ENCODE assay signal across 23 mouse cellular contexts in the genomic region with DNA sequence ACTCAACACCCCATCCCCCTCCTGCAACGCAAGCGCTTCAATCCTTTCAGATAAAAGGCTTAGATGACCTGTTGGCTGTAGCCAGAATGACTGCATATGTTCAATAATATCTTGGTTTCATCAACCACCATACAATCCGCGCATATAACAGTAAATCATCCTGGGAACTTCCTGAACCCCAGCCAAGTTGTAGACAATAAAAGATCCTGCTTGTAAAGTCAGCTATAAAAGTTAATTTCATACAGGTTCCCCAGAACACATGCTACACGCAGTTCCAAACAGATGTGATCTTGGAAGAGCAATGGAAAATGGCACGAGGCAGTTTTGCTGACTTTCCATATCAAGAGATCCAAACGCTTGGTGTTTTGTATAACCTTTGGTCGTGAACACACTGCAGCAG.
DNase-seq lines count a peak whose midpoint lies in the region; ATAC-seq lines count a peak whose summit lies in the region.
"Had no signal": no experiment of that assay in that cellular context is flagged by ENCODE, and none has a peak within 500 bp of the region (broad histone marks: within the 10 kb centered on the region; RNA-seq: fewer than 3 reads in every experiment).

No protein-coding gene starts in this region.

- DNase-seq in large intestine, adult 2 months (ENCODE audit: low read depth, low spot score): peak; percentile 95
- no peak for DNase-seq in right cerebral cortex, adult 2 months (ENCODE audit: low spot score in 2 of 2)
- DNase-seq in layer of hippocampus, postnatal 25 days (ENCODE audit: extremely low spot score in 1 of 2, low spot score in 1 of 2): no peak
- DNase-seq in thymus, postnatal 10 days (ENCODE audit: low spot score in 2 of 2): no peak
- DNase-seq: adrenal gland, adult 8-10 months; adrenal gland, postnatal 25 days; cerebellum, adult 11-12 months; cerebellum, adult 9-10 months; cerebellum, postnatal 14 days; forebrain, postnatal 0 days; gastrocnemius, postnatal 25 days; heart, adult 2 months had no signal

- no peak overlapping the region for H3K9ac ChIP-seq in intestine, embryonic 16.5 days (ENCODE audit: low read depth, low read length)
- no peak overlapping the region for H3K9ac ChIP-seq in intestine, embryonic 15.5 days
- no peak overlapping the region for H3K9ac ChIP-seq in limb, embryonic 12.5 days (replicated peaks)
- no peak overlapping the region for H3K9ac ChIP-seq in limb, embryonic 15.5 days
- H3K9ac ChIP-seq: embryonic facial prominence, embryonic 13.5 days; forebrain, embryonic 13.5 days; forebrain, postnatal 0 days; hindbrain, embryonic 12.5 days; hindbrain, embryonic 15.5 days had no signal

- no peaks in the 10 kb centered on the region for H3K36me3 ChIP-seq in intestine, embryonic 16.5 days (ENCODE audit: control insufficient read depth, insufficient read depth, low read length)
- no peaks in the 10 kb centered on the region for H3K36me3 ChIP-seq in intestine, embryonic 15.5 days
- H3K36me3 ChIP-seq in limb, embryonic 12.5 days: no peaks in the 10 kb centered on the region
- no peaks in the 10 kb centered on the region for H3K36me3 ChIP-seq in limb, embryonic 15.5 days
- H3K36me3 ChIP-seq: embryonic facial prominence, embryonic 13.5 days; forebrain, embryonic 10.5 days; heart, embryonic 10.5 days; hindbrain, embryonic 12.5 days; hindbrain, embryonic 15.5 days had no signal

- no peak overlapping the region for H3K27ac ChIP-seq in intestine, embryonic 16.5 days (ENCODE audit: low read length)
- H3K27ac ChIP-seq in intestine, embryonic 15.5 days: no peak overlapping the region
- H3K27ac ChIP-seq in limb, embryonic 12.5 days: peak overlapping the region; percentile 53; the same call in 1 of the 2 replicates
- H3K27ac ChIP-seq in limb, embryonic 15.5 days: peak overlapping the region; percentile 18; the same call in 1 of the 2 replicates
- H3K27ac ChIP-seq: embryonic facial prominence, embryonic 13.5 days; forebrain, embryonic 10.5 days; forebrain, embryonic 13.5 days; heart, adult 2 months; heart, embryonic 10.5 days; hindbrain, embryonic 12.5 days; hindbrain, embryonic 15.5 days had no signal

- no peaks in the 10 kb centered on the region for H3K4me1 ChIP-seq in intestine, embryonic 16.5 days (ENCODE audit: control insufficient read depth, insufficient read depth, low read length)
- no peaks in the 10 kb centered on the region for H3K4me1 ChIP-seq in intestine, embryonic 15.5 days (replicated peaks)
- H3K4me1 ChIP-seq in limb, embryonic 12.5 days (replicated peaks): peaks cover 15% of the 10 kb centered on the region
- peaks cover 16% of the 10 kb centered on the region; the same call in 1 of the 2 replicates for H3K4me1 ChIP-seq in limb, embryonic 15.5 days
- H3K4me1 ChIP-seq: heart, embryonic 10.5 days; hindbrain, embryonic 15.5 days had no signal

- no peak overlapping the region for H3K4me2 ChIP-seq in intestine, embryonic 16.5 days (ENCODE audit: low read depth, low read length)
- no peak overlapping the region for H3K4me2 ChIP-seq in intestine, embryonic 15.5 days (replicated peaks)
- H3K4me2 ChIP-seq in limb, embryonic 12.5 days: no peak overlapping the region
- H3K4me2 ChIP-seq in limb, embryonic 15.5 days: no peak overlapping the region
- H3K4me2 ChIP-seq: embryonic facial prominence, embryonic 13.5 days; forebrain, embryonic 13.5 days; hindbrain, embryonic 12.5 days; hindbrain, embryonic 15.5 days had no signal

- ATAC-seq in intestine, embryonic 16.5 days: peak; percentile 33; the same call in 1 of the 2 replicates
- no peak for ATAC-seq in intestine, embryonic 15.5 days
- peak; percentile 63; the same call in 1 of the 2 replicates for ATAC-seq in limb, embryonic 12.5 days (ENCODE audit: insufficient number of reproducible peaks, insufficient read depth, low FRiP score, low TSS enrichment, low read depth)
- peak; percentile 58; the same call in 1 of the 2 replicates for ATAC-seq in limb, embryonic 15.5 days (ENCODE audit: insufficient number of reproducible peaks, low FRiP score, low TSS enrichment, low read depth)
- ATAC-seq: CD4-positive, CD25-positive, alpha-beta regulatory T cell, adult 4 months; forebrain, embryonic 13.5 days; forebrain, postnatal 0 days had no signal

- no peaks in the 10 kb centered on the region for H3K27me3 ChIP-seq in intestine, embryonic 16.5 days (replicated peaks; ENCODE audit: control insufficient read depth, insufficient read depth, low read length)
- H3K27me3 ChIP-seq in intestine, embryonic 15.5 days (replicated peaks): no peaks in the 10 kb centered on the region
- no peaks in the 10 kb centered on the region for H3K27me3 ChIP-seq in limb, embryonic 12.5 days
- no peaks in the 10 kb centered on the region for H3K27me3 ChIP-seq in limb, embryonic 15.5 days
- H3K27me3 ChIP-seq: embryonic facial prominence, embryonic 13.5 days; forebrain, embryonic 13.5 days; hindbrain, embryonic 15.5 days had no signal

- no peaks in the 10 kb centered on the region for H3K9me3 ChIP-seq in intestine, embryonic 16.5 days (ENCODE audit: control insufficient read depth, low read length)
- H3K9me3 ChIP-seq in intestine, embryonic 15.5 days: no peaks in the 10 kb centered on the region
- no peaks in the 10 kb centered on the region for H3K9me3 ChIP-seq in limb, embryonic 12.5 days
- H3K9me3 ChIP-seq in limb, embryonic 15.5 days: no peaks in the 10 kb centered on the region
- H3K9me3 ChIP-seq: embryonic facial prominence, embryonic 13.5 days; forebrain, embryonic 13.5 days; heart, embryonic 10.5 days; hindbrain, embryonic 15.5 days had no signal

- H3K4me3 ChIP-seq in intestine, embryonic 16.5 days (ENCODE audit: low read length): no peak overlapping the region
- H3K4me3 ChIP-seq in intestine, embryonic 15.5 days (replicated peaks): no peak overlapping the region
- H3K4me3 ChIP-seq in limb, embryonic 12.5 days (replicated peaks): no peak overlapping the region
- no peak overlapping the region for H3K4me3 ChIP-seq in limb, embryonic 15.5 days
- H3K4me3 ChIP-seq: embryonic facial prominence, embryonic 13.5 days; forebrain, embryonic 10.5 days; forebrain, embryonic 13.5 days; heart, adult 2 months; heart, embryonic 10.5 days; hindbrain, embryonic 12.5 days; hindbrain, embryonic 15.5 days had no signal

- 66% methylated on average over 8 of the region's 8 CpGs for WGBS in intestine, embryonic 16.5 days
- 66% methylated on average over 8 of the region's 8 CpGs for WGBS in intestine, embryonic 15.5 days
- 19% methylated on average over 8 of the region's 8 CpGs for WGBS in large intestine, adult 2 months
- WGBS in limb, embryonic 12.5 days: 25% methylated on average over 8 of the region's 8 CpGs
- 16% methylated on average over 8 of the region's 8 CpGs for WGBS in limb, embryonic 15.5 days

Comparison
In these comparisons a context has a peak if more than half of its experiments do, and no peak if none do; other contexts are left out.
1. H3K27ac ChIP-seq: peak in limb, embryonic 12.5 days (single experiment) and limb, embryonic 15.5 days (single experiment); none in intestine, embryonic 16.5 days (single experiment) and intestine, embryonic 15.5 days (single experiment).